Mouse (Mus musculus) neural tube, embryonic 14.5 days (tissue): ENCODE data around the gene Elmsan1. TPM values are rescaled to one million over a fixed set of nuclear protein-coding genes. Genes with fewer than 3 reads are reported as not detected.
A peak's percentile ranks its signal among the peaks of the same experiment; 100 is the strongest.

ENCODE experiments used
- ATAC-seq: fragments of 200-750 bp; cut with Nextera tagmentation; 2 replicates; pipeline ENCODE4 v1.8.0; 2017; ENCODE audit warnings: low read depth, mild to moderate bottlenecking, moderate TSS enrichment, moderate library complexity
- H3K27ac ChIP-seq: fragments of 300-500 bp; sonication (generic); 2 replicates; pipeline ENCODE4 v1.5.1; 2014; ENCODE audit warnings: low read depth, mild to moderate bottlenecking, control low read depth, low read length, moderate library complexity, mixed read lengths
- H3K27me3 ChIP-seq: fragments of 300-500 bp; sonication (generic); 2 replicates; pipeline ENCODE4 v1.6.1; 2014; ENCODE audit warnings: low read length; ENCODE audit not compliant: control insufficient read depth, insufficient read depth
- H3K36me3 ChIP-seq: fragments of 300-500 bp; sonication (generic); 2 replicates; pipeline ENCODE4 v1.6.1; 2014; ENCODE audit warnings: low read length, mixed read lengths; ENCODE audit not compliant: control insufficient read depth, insufficient read depth
- H3K4me1 ChIP-seq: fragments of 300-500 bp; sonication (generic); 2 replicates; pipeline ENCODE4 v1.6.1; 2014; ENCODE audit warnings: low read length; ENCODE audit not compliant: control insufficient read depth, insufficient read depth
- H3K4me2 ChIP-seq: fragments of 300-500 bp; sonication (generic); 2 replicates; pipeline ENCODE4 v1.6.1; 2014; ENCODE audit warnings: mild to moderate bottlenecking, low read depth, low read length, control low read depth
- H3K4me3 ChIP-seq: fragments of 300-500 bp; sonication (generic); 2 replicates; pipeline ENCODE4 v1.5.1; 2014; ENCODE audit warnings: low read depth, low read length, control low read depth, mixed read lengths
- H3K9ac ChIP-seq: fragments of 300-500 bp; sonication (generic); replicated peaks from 2 replicates; pipeline ENCODE4 v1.6.1; 2014; ENCODE audit warnings: low read depth, mild to moderate bottlenecking, control low read depth, low read length, mixed read lengths
- H3K9me3 ChIP-seq: fragments of 300-500 bp; sonication (generic); 2 replicates; pipeline ENCODE4 v1.6.1; 2016; ENCODE audit warnings: low read length; ENCODE audit not compliant: control insufficient read depth
- WGBS: fragments of 180-500 bp; shearing (Covaris S2); extraction: QIAGEN DNeasy Blood & Tissue Kit; methylation state at CpG from one replicate; pipeline ENCODE4 v1.1.7; 2014; 5-methylcytosine and 5-hydroxymethylcytosine counted together
- polyA plus RNA-seq: library from polyadenylated mRNA; unstranded; fragments of >200 nt; fragmentation: Nextera tagmentation; extraction: Ambion mirVana; gene quantifications from 2 replicates; pipeline ENCODE4 v1.2.1, GENCODE M21; 2014

Elmsan1 gene
- polyA plus RNA-seq, 1 experiment from 2014 or later = 4.5 TPM

- H3K4me2 ChIP-seq = no peak overlapping the region
- WGBS = 78% methylated on average over 10 of the region's 10 CpGs
- no peak overlapping the region for H3K9ac ChIP-seq
- no peaks in the 10 kb centered on the region for H3K27me3 ChIP-seq
- no peaks in the 10 kb centered on the region for H3K36me3 ChIP-seq
- H3K27ac ChIP-seq = no peak overlapping the region
- no peaks in the 10 kb centered on the region for H3K9me3 ChIP-seq
- no peak for ATAC-seq
- peaks cover 7% of the 10 kb centered on the region; the same call in 1 of the 2 replicates for H3K4me1 ChIP-seq
- H3K4me3 ChIP-seq = no peak overlapping the region
These were observed 19.8 kb downstream of the Elmsan1 start for GRCm38 (mm10) chr12:84198880-84199279.

- Histone ChIP-seq H3K9me3 (no peaks in the 10 kb centered on the region), H3K27me3 (no peaks in the 10 kb centered on the region), H3K9ac (no peak overlapping the region), H3K36me3 (no peaks in the 10 kb centered on the region), H3K4me3 (no peak overlapping the region), H3K4me2 (no peak overlapping the region), H3K27ac (no peak overlapping the region), H3K4me1 (peaks cover 7% of the 10 kb centered on the region; the same call in 1 of the 2 replicates)
- no peak for ATAC-seq
- WGBS = 69% methylated on average over 8 of the region's 8 CpGs
These were observed 20.5 kb downstream of the Elmsan1 start for GRCm38 (mm10) chr12:84198076-84198679.

GRCm38 (mm10) chr12:84195195-84195594 is 23.5 kb downstream of the Elmsan1 start:
- Histone ChIP-seq H3K4me3 (no peak overlapping the region), H3K27me3 (no peaks in the 10 kb centered on the region), H3K4me2 (no peak overlapping the region), H3K9ac (no peak overlapping the region), H3K27ac (no peak overlapping the region), H3K4me1 (peaks cover 23% of the 10 kb centered on the region), H3K9me3 (no peaks in the 10 kb centered on the region), H3K36me3 (no peaks in the 10 kb centered on the region)
- WGBS = 46% methylated on average over 6 of the region's 6 CpGs
- ATAC-seq = no peak

GRCm38 (mm10) chr12:84194400-84195109 is 24.1 kb downstream of the Elmsan1 start:
- Histone ChIP-seq H3K36me3 (no peaks in the 10 kb centered on the region), H3K4me1 (peaks cover 25% of the 10 kb centered on the region), H3K4me2 (peak overlapping the region; percentile 97), H3K9me3 (no peaks in the 10 kb centered on the region), H3K9ac (peak overlapping the region; percentile 88), H3K4me3 (peak overlapping the region; percentile 74), H3K27ac (peak overlapping the region; percentile 95), H3K27me3 (no peaks in the 10 kb centered on the region)
- WGBS = 6% methylated on average over 12 of the region's 13 CpGs
- no peak for ATAC-seq

- ATAC-seq = peak; percentile 83
- Histone ChIP-seq H3K4me1 (peaks cover 32% of the 10 kb centered on the region), H3K9ac (peak overlapping the region; percentile 88), H3K4me3 (peak overlapping the region; percentile 74), H3K36me3 (no peaks in the 10 kb centered on the region), H3K27ac (peak overlapping the region; percentile 95), H3K9me3 (no peaks in the 10 kb centered on the region), H3K27me3 (no peaks in the 10 kb centered on the region), H3K4me2 (peak overlapping the region; percentile 97)
- WGBS = under 1% methylated on average over 48 of the region's 49 CpGs
These were observed 24.9 kb downstream of the Elmsan1 start for GRCm38 (mm10) chr12:84193642-84194399.

GRCm38 (mm10) chr12:84192741-84193641 is 25.7 kb downstream of the Elmsan1 start:
- H3K9me3 ChIP-seq = no peaks in the 10 kb centered on the region
- ATAC-seq = peak; percentile 66
- H3K4me3 ChIP-seq = peak overlapping the region; percentile 74
- H3K4me2 ChIP-seq = peak overlapping the region; percentile 97
- H3K4me1 ChIP-seq = peaks cover 36% of the 10 kb centered on the region
- under 1% methylated on average over 77 of the region's 102 CpGs for WGBS
- H3K9ac ChIP-seq = peak overlapping the region; percentile 88
- H3K27me3 ChIP-seq = no peaks in the 10 kb centered on the region
- peak overlapping the region; percentile 95 for H3K27ac ChIP-seq
- no peaks in the 10 kb centered on the region for H3K36me3 ChIP-seq

GRCm38 (mm10) chr12:84192280-84192679 is 26.4 kb downstream of the Elmsan1 start:
- no peaks in the 10 kb centered on the region for H3K36me3 ChIP-seq
- H3K27ac ChIP-seq = no peak overlapping the region; the same call in 1 of the 2 replicates
- no peaks in the 10 kb centered on the region for H3K9me3 ChIP-seq
- H3K9ac ChIP-seq = peak overlapping the region; percentile 88
- peaks cover 43% of the 10 kb centered on the region for H3K4me1 ChIP-seq
- no peak for ATAC-seq
- H3K4me2 ChIP-seq = peak overlapping the region; percentile 97
- no peaks in the 10 kb centered on the region for H3K27me3 ChIP-seq
- 3% methylated on average over 13 of the region's 13 CpGs for WGBS
- peak overlapping the region; percentile 74 for H3K4me3 ChIP-seq

- no peaks in the 10 kb centered on the region for H3K36me3 ChIP-seq
- H3K27ac ChIP-seq = no peak overlapping the region
- no peaks in the 10 kb centered on the region for H3K9me3 ChIP-seq
- peaks cover 45% of the 10 kb centered on the region for H3K4me1 ChIP-seq
- H3K4me3 ChIP-seq = peak overlapping the region; percentile 74
- H3K4me2 ChIP-seq = peak overlapping the region; percentile 97
- no peaks in the 10 kb centered on the region for H3K27me3 ChIP-seq
- 9% methylated on average over 5 of the region's 5 CpGs for WGBS
- ATAC-seq = no peak
- no peak overlapping the region; the same call in 1 of the 2 replicates for H3K9ac ChIP-seq
These were observed 26.9 kb downstream of the Elmsan1 start for GRCm38 (mm10) chr12:84191770-84192169.
